Mouse (Mus musculus): ENCODE measurements around the gene Slc13a2.

Slc13a2 gene

DNA sequence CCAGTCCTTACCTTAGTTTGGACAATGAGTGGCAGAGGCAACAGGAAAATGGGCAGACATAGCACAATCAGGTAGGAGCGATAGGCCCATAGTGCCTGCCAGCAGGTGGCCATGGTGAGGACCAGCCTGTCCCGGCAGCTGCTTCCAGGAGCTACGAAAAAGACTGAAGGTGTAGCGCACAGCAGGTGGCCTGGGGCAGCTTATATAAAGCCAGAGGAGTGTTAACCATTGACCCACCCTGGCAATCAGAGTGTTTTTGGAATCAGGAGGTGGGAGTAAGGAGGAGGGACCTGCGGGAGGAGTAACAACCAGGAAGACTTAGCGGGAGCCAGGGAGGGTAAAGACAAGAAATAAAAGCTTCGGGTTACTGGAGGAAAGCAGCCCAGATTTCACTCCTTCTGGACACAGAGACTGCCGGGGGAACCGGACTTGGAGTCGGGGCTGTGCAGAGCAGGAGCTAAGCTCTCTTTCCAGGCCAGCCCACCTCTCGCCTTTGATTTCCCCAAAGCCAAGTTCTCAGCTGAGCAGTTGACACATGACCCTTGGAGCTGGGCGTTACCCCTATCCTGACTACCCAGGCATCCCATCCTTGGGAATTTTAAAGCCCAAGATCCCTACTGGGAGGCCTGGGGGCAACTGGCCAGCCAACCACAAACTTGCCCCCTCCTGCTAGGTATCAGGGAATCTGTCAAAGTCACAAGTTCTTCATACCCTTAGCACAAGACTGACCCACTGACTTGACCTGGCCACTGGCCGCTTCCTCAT, at the start of gene Slc13a2:
TSS of gene Slc13a2 (minus strand) at position 163 of the 765 bp plus-strand sequence.
- DNase-seq, result no peak

DNA sequence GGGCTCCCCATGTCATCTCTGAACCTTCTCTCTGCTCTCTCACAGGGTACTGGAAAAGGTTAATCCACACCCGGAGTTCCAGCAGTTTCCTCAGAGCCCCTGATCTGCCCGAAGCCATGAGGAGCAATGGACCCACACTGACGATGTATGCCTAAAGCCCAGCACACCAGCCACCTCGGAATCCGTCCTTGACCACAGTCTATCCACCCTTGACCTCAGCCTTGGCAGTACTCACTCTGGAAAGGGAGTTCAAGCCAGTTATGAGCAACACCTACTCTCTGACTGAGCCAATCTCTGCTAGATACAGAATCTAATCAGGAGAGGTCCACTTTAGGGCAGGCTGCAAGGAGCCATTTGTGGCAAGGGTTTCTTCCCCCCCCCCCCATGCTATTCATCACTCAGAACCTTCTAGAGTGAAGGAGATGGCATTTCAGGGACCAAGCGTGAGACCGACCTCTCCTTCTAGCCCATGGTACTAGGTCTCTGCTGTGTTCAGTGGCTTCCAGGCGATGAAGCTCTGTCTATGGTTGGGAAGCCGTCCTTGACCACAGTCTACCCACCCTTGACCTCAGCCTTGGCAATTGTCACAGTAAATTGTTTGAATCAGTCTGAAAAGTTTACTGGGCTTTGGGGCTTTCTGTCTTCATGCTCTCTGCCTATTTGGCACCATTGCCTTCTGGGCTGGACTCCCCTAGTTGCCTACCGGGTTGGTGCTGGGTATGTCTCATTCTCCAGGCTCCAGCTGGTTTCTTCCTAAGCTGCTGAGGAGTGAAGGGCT, 49.5 kb upstream of the Slc13a2 start:
- no peak for DNase-seq

DNA sequence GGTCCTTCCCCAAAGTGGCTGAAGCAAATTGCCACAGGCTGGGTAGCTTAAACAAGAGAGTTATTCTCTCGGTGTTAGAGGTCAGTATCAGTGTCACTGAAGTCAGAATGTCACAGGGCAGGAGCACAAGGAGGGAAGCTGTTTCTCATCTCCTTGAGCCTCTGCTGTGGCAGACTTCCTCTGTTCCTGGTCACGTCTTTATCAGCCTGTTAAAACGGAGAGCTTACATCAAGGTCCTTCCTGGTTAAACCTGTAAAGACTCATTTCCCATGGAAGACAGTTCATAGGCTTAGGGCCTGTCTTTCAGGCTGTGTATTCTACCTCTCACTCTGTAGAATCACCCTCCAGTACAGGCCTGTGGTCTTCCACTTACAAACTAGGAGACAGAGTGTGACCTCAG, 45.9 kb upstream of the Slc13a2 start:
- DNase-seq, result no peak

DNA sequence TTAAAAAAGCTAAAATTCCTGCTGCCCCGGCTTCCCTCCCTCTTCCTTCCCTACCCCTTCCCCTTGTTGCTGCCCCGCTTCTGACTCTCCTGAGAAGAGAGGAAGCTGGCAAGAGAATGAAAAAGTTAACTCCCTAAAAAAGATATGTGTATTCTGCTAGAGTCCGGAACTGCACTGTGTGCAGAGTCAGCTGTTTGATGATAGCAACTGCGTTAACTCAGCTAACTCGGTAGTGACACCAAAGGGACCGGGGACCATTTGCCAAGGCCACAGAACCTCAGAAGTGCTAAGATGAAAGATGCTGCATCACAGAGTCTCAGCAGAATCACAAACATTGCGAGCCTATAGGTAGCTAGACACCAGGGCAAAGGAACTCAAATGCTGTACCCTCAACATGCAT, 45.5 kb upstream of the Slc13a2 start:
- DNase-seq, result no peak

DNA sequence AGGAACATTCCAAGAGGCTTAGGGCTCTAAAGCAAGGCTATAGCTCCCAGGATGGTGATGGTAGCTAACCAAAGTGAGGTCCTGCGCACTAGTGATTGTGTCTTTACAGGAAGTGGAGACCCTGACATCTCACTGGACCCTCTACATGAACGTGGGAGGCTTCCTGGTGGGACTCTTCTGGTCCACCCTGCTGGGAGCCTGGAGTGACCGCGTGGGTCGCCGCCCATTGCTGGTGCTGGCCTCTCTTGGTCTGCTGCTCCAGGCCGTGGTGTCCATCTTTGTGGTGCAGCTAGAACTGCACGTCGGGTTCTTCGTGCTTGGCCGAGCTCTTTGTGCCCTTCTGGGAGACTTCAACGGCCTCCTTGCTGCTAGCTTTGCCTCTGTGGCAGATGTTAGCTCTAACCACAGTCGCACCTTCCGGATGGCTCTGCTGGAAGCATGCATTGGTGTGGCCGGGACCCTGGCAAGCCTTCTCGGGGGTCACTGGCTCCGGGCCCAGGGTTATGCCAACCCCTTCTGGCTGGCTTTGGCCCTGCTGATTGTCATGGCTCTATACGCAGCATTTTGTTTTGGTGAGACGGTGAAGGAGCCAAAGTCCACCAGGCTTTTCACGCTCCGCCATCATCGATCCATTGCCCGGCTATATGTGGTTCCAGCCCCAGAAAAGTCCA, 44.4 kb upstream of the Slc13a2 start:
- DNase-seq, result no peak

DNA sequence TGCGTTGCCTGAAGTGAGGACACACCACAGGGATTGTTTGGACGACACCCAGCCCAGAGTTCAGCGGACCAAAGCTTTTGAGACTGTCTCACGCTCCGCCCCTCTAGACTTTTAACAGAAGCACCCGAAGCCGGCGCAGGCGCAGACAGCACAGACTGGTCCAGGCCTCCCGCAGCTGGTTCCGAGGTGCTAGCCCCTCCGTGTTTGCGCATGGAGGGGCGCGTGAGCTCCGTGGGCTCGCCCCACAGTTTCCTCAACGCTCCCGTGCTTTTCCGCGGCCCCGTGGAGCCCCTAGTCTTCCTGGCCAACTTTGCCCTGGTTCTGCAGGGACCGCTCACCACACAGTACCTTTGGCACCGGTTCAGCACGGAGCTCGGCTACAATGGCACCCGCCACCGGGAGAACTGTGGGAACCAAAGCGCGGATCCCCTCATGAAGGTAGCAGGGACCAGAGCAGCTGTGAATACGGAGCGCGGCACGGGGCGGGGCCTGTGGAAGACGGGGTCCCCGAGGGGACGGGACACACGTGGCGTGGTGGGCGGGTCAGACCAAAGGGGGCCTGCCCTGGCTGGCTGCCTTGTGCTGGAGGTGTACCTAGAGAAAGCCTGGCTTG, 43.7 kb upstream of the Slc13a2 start, which contains the start of gene Slc46a1:
TSS of gene Slc46a1 (plus strand) at position 130 of the 613 bp plus-strand sequence.
- DNase-seq, result peak; percentile 60 to 66

DNA sequence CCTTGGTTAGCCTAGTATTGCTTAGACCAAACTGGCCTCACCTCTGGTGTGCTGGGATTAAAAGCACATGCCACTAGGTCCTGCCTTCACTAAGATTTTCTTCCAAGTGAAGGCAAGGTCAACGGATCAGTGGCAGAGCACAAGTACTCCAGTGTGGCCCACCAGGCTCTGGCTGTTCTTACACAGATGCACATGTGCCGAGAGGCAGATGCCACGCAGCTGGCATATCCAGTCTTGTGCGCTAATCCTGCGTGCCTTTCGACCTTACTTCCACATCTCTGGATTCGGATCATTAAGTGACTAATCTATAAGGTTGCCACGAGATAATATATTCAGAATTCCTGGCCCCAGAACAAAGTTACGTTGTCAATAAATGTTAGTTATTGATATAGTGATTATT, 43.1 kb upstream of the Slc13a2 start:
- DNase-seq, result no peak

DNA sequence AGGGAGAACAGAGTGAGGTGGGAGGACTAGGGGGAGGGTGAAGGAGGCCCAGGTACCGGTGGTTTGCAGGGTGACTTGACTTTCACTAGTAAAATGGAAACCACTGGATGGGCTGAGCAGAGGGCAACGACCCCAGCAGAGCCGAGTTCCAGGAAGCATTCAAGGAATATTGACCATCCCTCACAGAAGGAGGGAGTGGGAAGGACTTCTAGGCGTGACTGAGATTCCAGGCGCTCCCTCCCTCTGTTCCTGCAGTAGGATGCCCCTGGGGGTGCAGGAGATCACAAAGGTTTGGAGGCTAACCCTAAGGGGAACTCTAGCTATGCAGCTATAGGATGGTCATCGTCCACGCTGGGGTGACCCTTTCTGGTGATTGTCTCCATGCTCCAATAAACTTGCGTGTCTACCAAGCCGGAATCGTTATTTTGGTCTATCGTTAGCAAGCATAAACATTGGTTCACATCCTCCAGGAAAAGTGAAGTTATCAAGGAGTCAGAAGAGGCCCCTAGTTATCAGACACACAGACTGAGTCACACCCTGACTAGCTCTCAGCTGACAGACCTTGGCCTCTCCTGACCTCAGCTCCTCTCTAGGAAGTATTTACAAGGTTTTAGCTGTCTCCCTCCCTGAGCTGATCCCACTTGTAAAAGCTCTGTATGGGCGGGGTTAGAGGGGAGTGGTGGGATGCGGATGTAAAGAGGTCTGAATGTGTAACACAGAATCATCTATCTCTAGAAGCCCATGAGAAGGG, 41.4 kb upstream of the Slc13a2 start:
- no peak for DNase-seq

DNA sequence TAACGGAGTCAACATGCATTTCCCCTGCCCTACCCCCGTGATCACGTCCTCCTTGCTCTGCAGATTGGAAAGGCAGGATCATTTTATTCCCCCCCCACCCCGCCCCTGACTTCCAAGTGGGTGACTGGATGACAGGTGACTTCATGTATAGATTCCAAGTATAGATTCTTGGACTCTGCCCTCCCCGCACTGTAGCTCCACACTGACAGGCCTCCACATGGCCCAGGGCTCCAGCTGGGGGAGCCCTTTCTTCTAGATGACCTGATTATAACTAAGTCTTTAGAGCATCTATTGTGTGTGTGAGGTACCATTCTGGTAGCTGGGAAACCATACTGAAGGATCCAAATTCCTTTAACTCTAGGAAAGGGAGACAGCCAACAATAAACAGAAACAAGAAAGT, 40.7 kb upstream of the Slc13a2 start:
- no peak for DNase-seq

DNA sequence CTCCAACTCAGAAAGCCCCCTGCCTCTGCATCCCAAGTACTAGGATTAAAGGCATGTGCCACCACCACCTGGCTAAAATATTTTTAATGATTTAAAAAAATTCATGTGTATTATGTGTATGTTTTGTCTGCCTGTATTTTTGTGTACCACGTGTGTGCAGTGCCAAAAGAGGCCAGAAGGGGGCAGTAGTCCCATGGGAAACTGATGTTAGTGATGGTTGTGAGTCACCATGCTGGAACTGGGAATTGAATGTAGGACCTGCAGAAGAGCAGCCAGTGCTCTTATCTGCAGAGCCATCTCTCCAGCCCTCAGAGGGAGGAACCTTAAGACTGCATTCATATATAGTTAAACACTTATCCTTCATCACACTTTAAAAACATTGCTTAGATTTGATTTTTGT, 39.9 kb upstream of the Slc13a2 start:
- DNase-seq, result no peak

DNA sequence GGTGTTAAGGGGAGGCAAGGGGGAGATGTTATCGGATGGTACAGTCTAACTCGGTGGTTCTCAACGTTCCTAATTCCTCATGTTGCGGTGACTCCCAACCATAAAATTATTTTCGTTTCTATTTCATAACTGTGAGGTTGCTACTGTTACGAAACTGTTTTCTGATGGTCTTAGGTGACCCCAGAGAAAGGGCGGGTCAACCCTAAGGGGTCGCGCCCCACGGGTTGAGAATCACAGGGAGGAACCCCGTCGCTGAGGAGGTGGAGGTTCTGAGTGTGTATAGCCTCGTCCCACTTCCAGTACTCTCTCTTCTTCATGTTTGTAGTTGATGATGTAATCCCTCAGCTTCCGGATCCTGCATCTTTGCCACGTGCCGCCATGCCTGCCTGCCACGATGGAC, 36.7 kb upstream of the Slc13a2 start:
- DNase-seq, result no peak

DNA sequence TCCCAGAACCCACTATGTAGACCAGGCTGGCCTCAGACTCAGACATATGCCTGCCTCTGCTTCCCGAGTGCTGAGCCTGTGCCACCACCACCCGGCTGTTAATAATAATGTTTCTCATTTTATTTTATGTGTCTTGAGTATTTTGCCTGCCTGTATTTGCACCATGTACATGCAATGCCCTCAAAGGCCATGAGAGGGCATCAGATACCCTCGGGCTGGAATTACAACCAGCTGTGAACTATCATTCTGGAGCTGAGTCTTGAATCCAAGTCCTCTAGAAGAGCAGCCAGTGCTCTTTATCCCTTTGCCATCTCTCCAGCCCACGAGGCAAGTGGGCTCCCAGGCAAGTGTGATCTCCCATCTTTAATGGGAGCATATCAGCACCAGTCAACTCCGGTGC, 33.3 kb upstream of the Slc13a2 start:
- DNase-seq, result peak in 1 of 2 experiments; percentile 16

DNA sequence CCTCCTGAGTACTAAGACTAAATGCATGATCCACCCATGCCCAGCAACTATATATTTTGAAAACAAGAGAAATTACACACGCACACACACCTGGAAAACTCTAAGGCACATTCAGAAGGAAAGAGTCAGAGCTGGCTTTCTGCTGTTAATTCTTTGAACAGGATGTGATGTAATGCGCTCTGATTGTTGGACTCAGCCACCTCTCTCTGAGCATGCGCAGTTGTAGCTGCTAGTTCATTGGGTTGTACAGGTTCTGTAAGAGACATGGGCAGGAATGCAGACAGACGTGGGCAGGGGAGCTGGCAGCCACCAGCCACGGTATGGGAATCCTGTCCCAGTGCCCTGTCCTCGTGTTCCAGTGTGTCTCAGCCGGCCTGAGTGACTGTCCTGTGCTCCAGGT, 32.3 kb upstream of the Slc13a2 start:
- DNase-seq, result no peak

DNA sequence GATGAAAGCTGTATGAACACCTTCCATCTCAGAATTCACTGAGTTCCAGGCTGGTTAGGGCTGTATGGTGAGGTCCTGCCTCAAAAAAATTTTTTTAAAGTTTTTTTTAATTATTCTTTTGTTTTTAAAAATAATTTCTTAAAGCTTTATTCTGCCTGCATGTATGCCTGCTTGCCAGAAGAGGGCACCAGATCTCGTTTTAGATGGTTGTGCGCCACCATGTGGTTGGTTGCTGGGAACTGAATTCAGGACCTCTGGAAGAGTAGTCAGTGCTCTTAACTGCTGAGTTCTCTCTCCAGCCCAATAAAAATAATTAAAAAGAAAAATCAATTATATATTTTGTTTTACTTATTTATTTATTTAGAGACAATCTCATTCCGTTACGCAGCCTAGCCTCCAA, 31.7 kb upstream of the Slc13a2 start:
- peak; percentile 52 to 63 for DNase-seq

DNA sequence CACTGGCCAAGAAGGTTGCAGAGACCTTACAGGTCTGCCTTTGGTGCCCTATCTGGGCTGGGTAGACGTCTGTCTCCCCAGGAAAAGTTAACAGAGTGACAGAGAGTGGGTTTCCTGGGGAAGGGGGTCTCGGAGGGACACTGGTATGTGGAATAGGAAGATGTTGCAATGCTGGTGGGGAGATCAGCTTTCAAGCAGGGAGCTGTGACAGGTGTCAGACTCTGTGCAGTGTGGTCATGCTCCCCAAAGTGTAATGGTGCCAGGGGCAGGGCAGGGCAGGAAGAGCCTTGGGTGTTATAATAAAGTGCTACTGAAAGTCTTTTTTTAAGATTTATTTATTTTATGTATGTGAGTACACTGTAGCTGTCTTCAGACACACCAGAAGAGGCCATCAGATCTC, 28.3 kb upstream of the Slc13a2 start:
- DNase-seq, result no peak

DNA sequence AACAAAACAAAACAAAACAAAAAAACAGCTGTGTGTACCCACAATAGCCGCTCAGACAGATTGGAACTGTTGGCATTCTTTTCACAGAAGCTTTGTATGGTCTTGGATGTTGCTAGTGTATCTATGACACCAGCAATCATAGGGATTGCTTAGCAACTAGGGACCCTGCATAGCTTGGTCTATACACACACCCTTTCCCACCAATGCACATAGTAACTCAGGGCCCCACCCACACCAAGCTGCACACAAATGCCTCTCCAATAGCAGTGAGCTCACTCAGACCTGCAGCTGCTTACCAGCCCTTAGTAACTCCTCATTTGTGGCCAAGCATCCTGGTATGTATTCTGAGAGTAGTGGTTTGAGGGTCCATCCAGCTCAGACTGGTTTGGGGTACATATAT, 26.2 kb upstream of the Slc13a2 start:
- no peak for DNase-seq

DNA sequence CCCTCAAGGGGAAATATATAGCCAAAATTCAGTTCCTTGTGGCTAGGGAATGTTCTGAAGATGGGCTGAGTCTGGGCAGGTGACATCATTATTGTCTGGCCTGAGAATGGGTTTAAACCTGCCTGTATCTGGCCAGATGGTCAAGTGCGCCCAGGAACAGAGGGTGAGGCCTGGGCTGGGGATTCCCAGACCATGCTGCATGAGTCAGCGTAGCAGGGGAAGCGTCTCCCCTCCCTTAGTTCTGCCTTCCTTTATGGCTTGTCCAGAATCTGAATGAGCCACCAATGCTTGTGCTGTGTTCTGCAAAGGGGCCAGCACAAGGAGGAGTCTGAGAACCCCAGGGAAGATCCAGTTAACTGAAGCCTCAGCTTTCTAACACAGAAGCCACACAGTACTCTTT, 25.2 kb upstream of the Slc13a2 start:
- DNase-seq, result no peak

DNA sequence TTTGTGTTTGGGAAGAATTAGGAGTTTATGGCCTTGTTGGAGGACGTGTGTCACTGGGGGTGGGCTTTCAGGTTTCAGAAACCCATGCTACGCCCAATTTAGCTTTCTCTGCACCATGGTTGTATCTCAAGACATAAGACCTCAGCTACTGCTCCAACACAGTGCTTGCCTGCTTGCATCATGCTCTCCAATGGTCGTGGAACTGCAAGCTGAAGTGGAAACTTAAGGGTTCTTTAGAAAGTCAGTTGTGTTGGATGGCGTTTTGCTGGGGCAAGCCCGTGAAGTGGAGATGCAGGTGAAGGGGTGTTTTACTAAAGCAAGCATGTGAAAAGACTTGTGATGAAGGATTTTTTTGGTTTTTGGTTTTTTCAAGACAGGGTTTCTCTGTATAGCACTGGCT, 21.1 kb upstream of the Slc13a2 start:
- DNase-seq, result no peak

DNA sequence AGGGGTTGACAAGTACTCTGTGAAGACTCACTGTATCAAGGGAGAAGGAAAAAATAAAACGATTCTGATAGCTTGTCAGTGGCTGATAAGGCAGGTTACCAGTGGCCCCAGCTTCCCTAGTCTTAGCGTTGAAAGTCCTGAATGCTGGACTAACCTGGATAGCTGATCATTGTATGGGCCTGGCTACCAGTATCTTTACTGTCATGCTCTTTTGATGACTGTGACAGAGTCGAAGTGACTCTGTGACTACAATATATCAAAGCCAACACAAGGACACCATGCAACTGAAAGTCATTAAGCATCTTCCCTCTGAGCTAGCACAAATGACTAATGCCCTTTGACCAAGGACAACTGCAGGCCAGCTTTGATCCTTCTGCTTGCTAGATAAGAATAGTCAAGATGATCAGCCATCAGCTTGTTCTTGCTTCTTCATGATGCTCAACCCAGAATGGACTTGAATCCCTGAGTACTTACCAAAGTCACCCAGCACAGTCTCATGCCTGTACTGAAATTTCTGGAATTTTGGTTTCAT, 16.4 kb upstream of the Slc13a2 start:
- no peak for DNase-seq

DNA sequence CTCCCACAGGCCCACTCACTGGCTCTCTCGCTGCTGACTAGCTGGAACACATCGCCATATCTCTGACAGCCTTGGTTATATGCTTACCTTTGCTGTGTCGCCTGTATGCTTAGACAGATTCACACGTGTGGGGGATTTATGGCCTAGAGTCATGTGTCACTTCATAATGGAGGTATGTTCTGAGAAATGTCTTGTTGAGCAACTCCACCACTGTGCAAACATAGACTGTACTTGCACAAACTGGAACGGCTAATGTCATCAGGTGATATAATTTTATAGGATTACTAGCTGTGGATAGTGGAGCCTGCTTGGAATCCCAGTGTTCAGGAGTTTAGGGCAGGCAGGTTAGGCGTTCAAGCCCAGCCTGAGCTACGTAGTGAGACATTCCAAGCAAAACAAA, 15.2 kb upstream of the Slc13a2 start:
- DNase-seq, result no peak

DNA sequence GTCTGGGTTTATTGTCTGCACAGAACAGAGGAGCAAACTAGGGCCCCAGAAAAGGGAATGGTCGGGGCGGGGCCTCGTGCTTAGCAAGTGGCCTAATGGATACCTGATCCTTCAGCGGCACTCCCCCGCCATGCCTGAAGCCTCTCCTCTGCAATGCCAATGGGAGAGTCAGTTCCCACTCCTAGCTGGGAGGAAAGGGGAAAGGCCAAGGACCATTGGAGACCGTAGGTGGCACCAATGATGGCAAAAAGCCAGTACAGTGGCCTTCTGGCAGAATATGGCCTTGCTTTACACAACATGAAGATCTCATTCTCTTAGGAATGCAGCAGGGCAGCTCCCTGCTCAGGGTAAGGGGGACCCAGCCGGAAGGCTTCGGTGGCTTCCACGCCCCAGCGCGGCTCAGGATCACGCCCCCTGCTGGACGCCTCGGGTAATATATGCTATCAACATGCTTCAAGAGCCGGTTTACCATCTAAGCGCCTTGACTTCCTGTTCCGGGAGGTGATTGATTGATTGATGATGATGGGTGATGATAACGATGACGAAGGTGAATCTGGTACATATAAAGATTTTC, 13.8 kb upstream of the Slc13a2 start:
- DNase-seq, result peak in 1 of 2 experiments; percentile 13

DNA sequence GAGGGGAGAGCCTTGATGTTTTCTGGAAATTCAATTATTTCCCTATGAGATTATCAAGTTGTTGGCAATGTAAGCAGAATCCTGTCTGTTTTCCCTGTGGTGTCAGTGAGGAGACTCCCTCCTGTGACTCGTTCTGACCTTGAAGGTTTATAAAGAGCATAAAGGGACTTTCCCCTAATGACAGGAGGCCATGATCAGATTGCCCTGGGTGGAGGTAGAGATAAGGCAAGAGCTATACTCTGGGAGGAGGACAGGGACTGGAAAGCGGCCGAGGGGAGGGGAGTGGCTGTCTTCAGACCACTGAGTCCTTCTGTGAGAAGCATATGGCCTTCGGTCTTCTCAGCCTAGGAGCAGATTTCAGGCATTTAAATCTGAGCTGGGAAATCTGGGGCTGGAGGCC, 12.0 kb upstream of the Slc13a2 start:
- no peak for DNase-seq
